Mouse (Mus musculus) CD4-positive naive resting alpha-beta T cell, adult 76 days (primary cell): ENCODE results near the gene Zdhhc13. TPM values are rescaled to one million over a fixed set of nuclear protein-coding genes. Genes with fewer than 3 reads are reported as not detected.

ENCODE experiments used
- total RNA-seq: library from RNA; stranded (reverse); gene quantifications from one replicate; pipeline ENCODE4 v1.2.4, GENCODE M21; 2023

The Zdhhc13 gene
- 27.6 TPM for total RNA-seq

GRCm38 (mm10) chr7:48788851-48789572 is at the start of gene Zdhhc13:
Zdhhc13 (plus strand) TSS chr7:48789003.

GRCm38 (mm10) chr7:48847820-48848650 is 59.2 kb downstream of the Zdhhc13 start, which contains the start of gene Csrp3:
Csrp3 (minus strand) TSS chr7:48848033.

Other genes starting within 250 kb of the Zdhhc13 start
- gene Mrgprb2, start 230.9 kb upstream of the Zdhhc13 start, total RNA-seq = not detected
- gene Mrgprb3, start 145.2 kb upstream of the Zdhhc13 start, total RNA-seq = not detected
- not detected for gene Csrp3, start 59.0 kb downstream of the Zdhhc13 start, total RNA-seq
- 1.4 TPM for gene E2f8, start 92.6 kb downstream of the Zdhhc13 start, total RNA-seq
- 18.1 TPM for gene Nav2, start 119.7 kb downstream of the Zdhhc13 start, total RNA-seq